Comparison of ENCODE assay signal across 21 mouse cellular contexts in genomic region chr7:125645413-125645812, GRCm38 (mm10). TPM values are rescaled to one million over a fixed set of nuclear protein-coding genes. Genes with fewer than 3 reads are reported as not detected.
A peak's percentile ranks its signal among the peaks of the same experiment; 100 is the strongest.
DNase-seq lines count a peak whose midpoint lies in the region; ATAC-seq and TF ChIP-seq lines count a peak whose summit lies in the region.
"Had no signal": no experiment of that assay in that cellular context is flagged by ENCODE, and none has a peak within 500 bp of the region (broad histone marks: within the 10 kb centered on the region; RNA-seq: fewer than 3 reads in every experiment).

No protein-coding gene starts in this region.

- H3K4me3 ChIP-seq in forebrain, embryonic 14.5 days (ENCODE audit: low read depth, low read length) = no peak overlapping the region
- H3K4me3 ChIP-seq in forebrain, embryonic 12.5 days (replicated peaks) = no peak overlapping the region
- H3K4me3 ChIP-seq in layer of hippocampus, adult 2 months = no peak overlapping the region
- H3K4me3 ChIP-seq in myocyte = no peak overlapping the region
- H3K4me3 ChIP-seq: heart, embryonic 10.5 days; hindbrain, embryonic 13.5 days had no signal

- H3K79me2 ChIP-seq in myocyte (ENCODE audit: control insufficient read depth, insufficient read depth) = no peaks in the 10 kb centered on the region

- H3K36me3 ChIP-seq in forebrain, embryonic 14.5 days (ENCODE audit: control insufficient read depth, insufficient read depth, low read length) = peaks cover 100% of the 10 kb centered on the region
- peaks cover 100% of the 10 kb centered on the region for H3K36me3 ChIP-seq in forebrain, embryonic 12.5 days (replicated peaks)
- peaks cover 12% of the 10 kb centered on the region for H3K36me3 ChIP-seq in myocyte (ENCODE audit: control insufficient read depth, insufficient read depth)

- no peak overlapping the region for H3K9ac ChIP-seq in forebrain, embryonic 14.5 days (ENCODE audit: low read length)
- H3K9ac ChIP-seq in forebrain, embryonic 12.5 days = no peak overlapping the region
- H3K9ac ChIP-seq: forebrain, postnatal 0 days; hindbrain, embryonic 13.5 days had no signal

- no peak; the same call in 1 of the 2 replicates for TF ChIP-seq CTCF in layer of hippocampus, adult 2 months (conservative IDR thresholded peaks at IDR 0.05)

- no peak for TF ChIP-seq POLR2A in myocyte (IDR thresholded peaks at IDR 0.05; ENCODE audit: insufficient read length, low read depth)

- H3K27ac ChIP-seq in forebrain, embryonic 14.5 days (ENCODE audit: low read depth, low read length) = no peak overlapping the region
- H3K27ac ChIP-seq in forebrain, embryonic 12.5 days = no peak overlapping the region
- peak overlapping the region; percentile 28; the same call in 1 of the 2 replicates for H3K27ac ChIP-seq in layer of hippocampus, adult 2 months
- H3K27ac ChIP-seq: heart, embryonic 10.5 days; hindbrain, embryonic 13.5 days had no signal

- H3K4me1 ChIP-seq in forebrain, embryonic 14.5 days (ENCODE audit: control insufficient read depth, insufficient read depth, low read length) = no peaks in the 10 kb centered on the region
- H3K4me1 ChIP-seq in forebrain, embryonic 12.5 days = no peaks in the 10 kb centered on the region
- H3K4me1 ChIP-seq: hindbrain, embryonic 13.5 days had no signal

- no peak for ATAC-seq in forebrain, embryonic 14.5 days
- ATAC-seq in forebrain, embryonic 12.5 days (ENCODE audit: low FRiP score) = no peak
- ATAC-seq: activated CD4-positive, CD25-positive, alpha-beta regulatory T cell, adult 4 months; forebrain, postnatal 0 days; Patski had no signal

- WGBS in forebrain, embryonic 14.5 days = 92% methylated on average over 7 of the region's 7 CpGs
- WGBS in forebrain, embryonic 12.5 days = 97% methylated on average over 7 of the region's 7 CpGs

- H3K4me2 ChIP-seq in forebrain, embryonic 14.5 days (ENCODE audit: low read length) = no peak overlapping the region
- no peak overlapping the region for H3K4me2 ChIP-seq in forebrain, embryonic 12.5 days
- H3K4me2 ChIP-seq in myocyte (ENCODE audit: low read depth) = no peak overlapping the region
- H3K4me2 ChIP-seq: hindbrain, embryonic 13.5 days had no signal

- H3K27me3 ChIP-seq in forebrain, embryonic 14.5 days (replicated peaks; ENCODE audit: control insufficient read depth, insufficient read depth, low read length) = no peaks in the 10 kb centered on the region
- H3K27me3 ChIP-seq in forebrain, embryonic 12.5 days = no peaks in the 10 kb centered on the region
- no peaks in the 10 kb centered on the region for H3K27me3 ChIP-seq in myocyte (ENCODE audit: control insufficient read depth, insufficient read depth, insufficient read length)
- H3K27me3 ChIP-seq: hindbrain, embryonic 13.5 days; Patski had no signal

- peak; percentile 3 for DNase-seq in forebrain, embryonic 14.5 days (ENCODE audit: low spot score)
- no peak for DNase-seq in layer of hippocampus, adult 2 months (ENCODE audit: low spot score in 2 of 2)
- no peak for DNase-seq in layer of hippocampus, adult 8-10 months (ENCODE audit: low spot score in 2 of 2)
- peak; percentile 27 for DNase-seq in MN1 (ENCODE audit: low spot score)
- no peak for DNase-seq in heart, adult 18-20 months
- DNase-seq: adrenal gland, postnatal 14 days; cerebellum, adult 2 months; forebrain, postnatal 0 days; gastrocnemius, postnatal 36 days; heart, adult 11 months; heart, postnatal 10 days; heart, postnatal 4 days had no signal

- H3ac ChIP-seq in myocyte (ENCODE audit: control insufficient read depth, insufficient read length) = no peak overlapping the region

- no peaks in the 10 kb centered on the region for H3K9me3 ChIP-seq in forebrain, embryonic 14.5 days (replicated peaks; ENCODE audit: control insufficient read depth, low read length)
- H3K9me3 ChIP-seq in forebrain, embryonic 12.5 days = no peaks in the 10 kb centered on the region
- H3K9me3 ChIP-seq: heart, embryonic 10.5 days; hindbrain, embryonic 13.5 days had no signal

TF ChIP-seq in myocyte, 11 proteins besides CTCF, POLR2A, EP300 and RAD21:
- peak in 2 of 3 experiments; percentile 56 to 63 for TF ChIP-seq MYOG (IDR thresholded peaks at IDR 0.05; ENCODE audit: control insufficient read depth in 1 of 3, insufficient read depth in 1 of 3, insufficient read length in 2 of 3, low read depth in 2 of 3)
- no peak for TF ChIP-seq POLR2AphosphoS2 (IDR thresholded peaks at IDR 0.05; ENCODE audit: insufficient read length, low read depth)
- peak in 2 of 3 experiments; percentile 69 to 74 for TF ChIP-seq MYOD1 (IDR thresholded peaks at IDR 0.05; ENCODE audit: control insufficient read depth in 1 of 3, insufficient read length in 2 of 3, low read depth in 2 of 3)
TF ChIP-seq in myocyte: peak in this region for 2.

RNA-seq across cellular contexts. Expression of gene Il21r, which starts 42.2 kb away (rescaled TPM):
- polyA plus RNA-seq in forebrain, embryonic 14.5 days (2014; fragmentation: Nextera tagmentation; extraction: Ambion mirVana) = 0.17 and 0.22 TPM in 2 replicates
- 0.12 and 0.31 TPM in 2 replicates for polyA plus RNA-seq in forebrain, embryonic 12.5 days (2016; fragmentation: Nextera tagmentation; extraction: Ambion mirVana)
- total RNA-seq in layer of hippocampus, adult 2 months (2021) = under 1 TPM; 0.98 to 1.00 TPM
- total RNA-seq in layer of hippocampus, adult 8-10 months (2022) = 1 to 10 TPM; 1.4 to 4.2 (median 2.4) TPM
- polyA plus RNA-seq in myocyte (2012; fragmentation: generic; extraction: Trizol) = 0.59 TPM
- 1 to 10 TPM in 1 of 2 experiments, under 1 TPM in 1; 0.47 to 2.9 TPM for total RNA-seq in heart, adult 18-20 months (2021)
- total RNA-seq: gastrocnemius, adult 8-10 months; MEL had no signal
- polyA plus RNA-seq: heart, embryonic 14.5 days; Patski had no signal

Comparison
In these comparisons a context has a peak if more than half of its experiments do, and no peak if none do; other contexts are left out.
1. DNase-seq: peak in forebrain, embryonic 14.5 days (single experiment) and MN1 (single experiment); none in layer of hippocampus, adult 2 months (0 of 2), layer of hippocampus, adult 8-10 months (0 of 2) and heart, adult 18-20 months (0 of 2).